Mouse (Mus musculus): ENCODE results near the gene Baiap2l2.

DNA sequence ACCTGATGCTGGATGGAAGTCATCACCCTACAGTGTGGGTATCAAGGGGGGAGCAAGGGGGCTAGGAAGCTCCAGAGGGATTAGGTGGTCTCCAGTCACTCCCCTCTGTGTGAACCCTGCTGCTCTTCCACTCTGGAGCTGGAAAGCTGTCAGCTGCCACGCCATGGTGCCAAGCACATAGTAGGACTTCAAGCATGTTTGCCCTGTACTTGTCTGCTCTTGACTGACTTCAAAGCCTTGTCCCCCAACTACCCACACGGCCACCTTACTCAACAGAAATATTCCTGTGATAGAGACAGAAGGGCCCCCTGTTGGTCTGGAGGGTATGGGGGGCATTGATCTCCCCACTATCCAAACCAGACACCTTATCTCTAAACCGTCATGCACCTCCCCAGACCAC lies 69.1 kb downstream of the Baiap2l2 start:
- TF ChIP-seq GATA1 (IDR thresholded peaks at IDR 0.05; ENCODE audit: borderline replicate concordance, low read length) = no peak
- no peak for TF ChIP-seq FLI1 (IDR thresholded peaks at IDR 0.05; ENCODE audit: low read length)

All from megakaryocyte, embryonic 14.5 days (primary cell).